Comparison of ENCODE assay signal across 17 mouse cellular contexts in the genomic region with DNA sequence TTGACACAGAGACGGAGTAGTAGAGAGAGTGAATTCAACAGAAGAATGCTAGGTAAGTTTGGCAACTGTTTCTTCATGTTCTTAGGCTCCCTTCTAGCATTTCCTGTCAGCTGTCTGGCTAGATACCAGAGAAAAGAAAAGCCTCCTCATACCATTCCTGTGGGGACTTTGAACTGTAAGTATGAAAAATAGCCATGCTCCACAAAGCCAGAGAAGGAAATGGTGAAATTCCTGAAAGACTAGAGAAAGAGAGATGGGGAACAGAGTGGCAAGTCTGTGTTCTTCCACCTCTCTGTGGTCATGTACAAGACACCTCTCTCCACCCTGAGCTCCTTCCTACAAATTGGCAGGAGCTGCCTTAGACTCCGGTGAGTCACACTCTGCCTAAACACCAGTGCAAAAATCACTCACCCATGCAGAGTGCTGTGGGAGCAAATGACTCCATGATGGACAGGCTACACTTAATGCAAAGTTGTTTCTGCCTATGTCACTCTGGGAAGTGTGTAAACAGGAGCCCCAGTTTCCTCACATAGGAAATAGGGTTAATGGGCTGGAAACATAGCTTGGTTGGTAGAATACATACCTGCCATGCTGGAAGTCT.
A peak's percentile ranks its signal among the peaks of the same experiment; 100 is the strongest.
DNase-seq lines count a peak whose midpoint lies in the region; ATAC-seq and TF ChIP-seq lines count a peak whose summit lies in the region.
"Had no signal": no experiment of that assay in that cellular context is flagged by ENCODE, and none has a peak within 500 bp of the region (broad histone marks: within the 10 kb centered on the region; RNA-seq: fewer than 3 reads in every experiment).

No protein-coding gene starts in this region.

- H3K27ac ChIP-seq in kidney, embryonic 15.5 days = peak overlapping the region; percentile 62
- peak overlapping the region; percentile 15; the same call in 1 of the 2 replicates for H3K27ac ChIP-seq in kidney, postnatal 0 days
- H3K27ac ChIP-seq: hindbrain, embryonic 13.5 days; layer of hippocampus, adult 2 months had no signal

- no peaks in the 10 kb centered on the region for H3K9me3 ChIP-seq in kidney, embryonic 15.5 days (replicated peaks)
- H3K9me3 ChIP-seq in kidney, postnatal 0 days (replicated peaks; ENCODE audit: low read length) = no peaks in the 10 kb centered on the region
- H3K9me3 ChIP-seq: heart, embryonic 10.5 days; hindbrain, embryonic 13.5 days; megakaryocyte, embryonic 14.5 days had no signal

- peak; percentile 92 for ATAC-seq in kidney, embryonic 15.5 days (replicated peaks; ENCODE audit: low FRiP score)
- ATAC-seq in kidney, postnatal 0 days (replicated peaks; ENCODE audit: low FRiP score, low read depth) = peak; percentile 81
- ATAC-seq: forebrain, embryonic 16.5 days; inflammation-experienced regulatory T-cells, adult 6 months had no signal

- DNase-seq in kidney, adult 8-10 months = no peak
- peak; percentile 68 for DNase-seq in 3T3-L1 (ENCODE audit: low read depth, low spot score)
- DNase-seq in Muller cell, postnatal 12 days (ENCODE audit: inconsistent ontology term) = peak; percentile 70
- DNase-seq in kidney, postnatal 0 days (ENCODE audit: low spot score) = peak; percentile 50
- no peak for DNase-seq in cerebellum, adult 9-10 months
- DNase-seq in thymus, postnatal 36 days = no peak
- DNase-seq: cerebellum, adult 2 months; lung, adult 18-20 months; midbrain, embryonic 14.5 days; thymus, postnatal 14 days had no signal

- H3K36me3 ChIP-seq in kidney, embryonic 15.5 days = no peaks in the 10 kb centered on the region
- no peaks in the 10 kb centered on the region for H3K36me3 ChIP-seq in kidney, postnatal 0 days (ENCODE audit: insufficient read depth, low read length)
- H3K36me3 ChIP-seq: heart, embryonic 10.5 days; hindbrain, embryonic 13.5 days had no signal

- TF ChIP-seq CTCF in kidney, postnatal 0 days (IDR thresholded peaks at IDR 0.05; ENCODE audit: low read depth) = no peak

- peaks cover 16% of the 10 kb centered on the region for H3K4me1 ChIP-seq in kidney, embryonic 15.5 days
- H3K4me1 ChIP-seq in kidney, postnatal 0 days (replicated peaks; ENCODE audit: insufficient read depth, low read length) = no peaks in the 10 kb centered on the region
- H3K4me1 ChIP-seq: heart, embryonic 10.5 days; hindbrain, embryonic 13.5 days had no signal

- H3K4me2 ChIP-seq in kidney, embryonic 15.5 days = no peak overlapping the region
- H3K4me2 ChIP-seq in kidney, postnatal 0 days (ENCODE audit: low read length) = no peak overlapping the region
- H3K4me2 ChIP-seq: hindbrain, embryonic 13.5 days had no signal

- H3K27me3 ChIP-seq in kidney, embryonic 15.5 days = no peaks in the 10 kb centered on the region
- H3K27me3 ChIP-seq in kidney, postnatal 0 days (ENCODE audit: insufficient read depth, low read length) = no peaks in the 10 kb centered on the region
- H3K27me3 ChIP-seq: hindbrain, embryonic 13.5 days; megakaryocyte, embryonic 14.5 days had no signal

- H3K4me3 ChIP-seq in kidney, embryonic 15.5 days (replicated peaks) = no peak overlapping the region
- H3K4me3 ChIP-seq in kidney, postnatal 0 days (replicated peaks; ENCODE audit: low read depth, low read length) = no peak overlapping the region
- H3K4me3 ChIP-seq: heart, embryonic 10.5 days; hindbrain, embryonic 13.5 days; layer of hippocampus, adult 2 months; megakaryocyte, embryonic 14.5 days had no signal

- H3K9ac ChIP-seq in kidney, embryonic 15.5 days = no peak overlapping the region
- H3K9ac ChIP-seq in kidney, postnatal 0 days (ENCODE audit: low read depth, low read length) = no peak overlapping the region
- H3K9ac ChIP-seq: hindbrain, embryonic 13.5 days had no signal

- WGBS in kidney, embryonic 15.5 days = 41% methylated on average over 2 of the region's 2 CpGs
- 27% methylated on average over 2 of the region's 2 CpGs for WGBS in kidney, postnatal 0 days

Comparison
In these comparisons a context has a peak if more than half of its experiments do, and no peak if none do; other contexts are left out.
1. DNase-seq: peak in 3T3-L1 (single experiment), Muller cell, postnatal 12 days (single experiment) and kidney, postnatal 0 days (single experiment); none in kidney, adult 8-10 months (0 of 2), cerebellum, adult 9-10 months (single experiment) and thymus, postnatal 36 days (0 of 2).